In genomic region chr15:79693740-79694139, GRCm38 (mm10) we compare ENCODE assay signal across 9 mouse cellular contexts. TPM values are rescaled to one million over a fixed set of nuclear protein-coding genes. Genes with fewer than 3 reads are reported as not detected.
DNase-seq lines count a peak whose midpoint lies in the region; ATAC-seq and TF ChIP-seq lines count a peak whose summit lies in the region.
"Had no signal": no experiment of that assay in that cellular context is flagged by ENCODE, and none has a peak within 500 bp of the region (broad histone marks: within the 10 kb centered on the region; RNA-seq: fewer than 3 reads in every experiment).

No protein-coding gene starts in this region.

- no peak for TF ChIP-seq CTCF in layer of hippocampus, adult 2 months (conservative IDR thresholded peaks at IDR 0.05)
- no peak for TF ChIP-seq CTCF in bone marrow, adult 2 months (IDR thresholded peaks at IDR 0.05; ENCODE audit: control insufficient read depth, insufficient read depth, low read length)
- no peak for TF ChIP-seq CTCF in cerebellum, adult 2 months (IDR thresholded peaks at IDR 0.05; ENCODE audit: borderline replicate concordance, insufficient read depth, low read depth, low read length)

- 2% methylated on average over 11 of the region's 11 CpGs for WGBS in bone marrow, adult 2 months
- WGBS in liver, embryonic 16.5 days (ENCODE audit: insufficient replicate concordance) = 10% methylated on average over 11 of the region's 11 CpGs
- WGBS in cerebellum, adult 2 months = 78% methylated on average over 11 of the region's 11 CpGs

- no peak overlapping the region for H3K4me3 ChIP-seq in layer of hippocampus, adult 2 months
- peak overlapping the region; percentile 60 for H3K4me3 ChIP-seq in bone marrow, adult 2 months (replicated peaks; ENCODE audit: control insufficient read depth, low read depth, low read length)
- peak overlapping the region; percentile 86 for H3K4me3 ChIP-seq in liver, embryonic 16.5 days (ENCODE audit: low read depth, low read length)
- H3K4me3 ChIP-seq in cerebellum, adult 2 months (replicated peaks; ENCODE audit: insufficient read depth, low read depth, low read length) = no peak overlapping the region
- H3K4me3 ChIP-seq: heart, adult 2 months had no signal

- no peak for DNase-seq in layer of hippocampus, adult 2 months (ENCODE audit: low spot score in 2 of 2)
- DNase-seq in layer of hippocampus, postnatal 10 days (ENCODE audit: low spot score in 2 of 2) = no peak
- peak; percentile 48 for DNase-seq in splenic B cell, adult 2 months (ENCODE audit: low read depth, low spot score)
- DNase-seq in cerebellum, adult 2 months = no peak
- no peak for DNase-seq in layer of hippocampus, adult 18-20 months (ENCODE audit: low spot score in 2 of 2)

- no peak for TF ChIP-seq POLR2A in bone marrow, adult 2 months (IDR thresholded peaks at IDR 0.05; ENCODE audit: borderline replicate concordance, control insufficient read depth, low read depth, low read length)
- no peak for TF ChIP-seq POLR2A in cerebellum, adult 2 months (IDR thresholded peaks at IDR 0.05; ENCODE audit: borderline replicate concordance, insufficient read depth, low read length)

- peaks cover 8% of the 10 kb centered on the region; the same call in 1 of the 2 replicates for H3K4me1 ChIP-seq in bone marrow, adult 2 months (ENCODE audit: control insufficient read depth, insufficient read depth, low read length)
- H3K4me1 ChIP-seq in liver, embryonic 16.5 days (ENCODE audit: control insufficient read depth, low read depth, low read length) = peaks cover 76% of the 10 kb centered on the region
- H3K4me1 ChIP-seq in cerebellum, adult 2 months (ENCODE audit: control insufficient read depth, insufficient read depth, low read length) = peaks cover 28% of the 10 kb centered on the region

- peaks cover 7% of the 10 kb centered on the region; the same call in 1 of the 2 replicates for H3K36me3 ChIP-seq in liver, embryonic 16.5 days (ENCODE audit: control insufficient read depth, insufficient read depth)
- H3K36me3 ChIP-seq in splenic B cell, adult 2 months (ENCODE audit: control insufficient read depth, insufficient read depth, low read length, poor library complexity, severe bottlenecking) = peaks cover 3% of the 10 kb centered on the region

- peak overlapping the region; percentile 95 for H3K4me2 ChIP-seq in liver, embryonic 16.5 days (ENCODE audit: low read depth, low read length)

- H3K9me3 ChIP-seq in liver, embryonic 16.5 days (replicated peaks; ENCODE audit: control insufficient read depth, low read length) = no peaks in the 10 kb centered on the region

- peak overlapping the region; percentile 97 for H3K9ac ChIP-seq in liver, embryonic 16.5 days (ENCODE audit: low read depth, low read length)

- H3K27ac ChIP-seq in layer of hippocampus, adult 2 months = peak overlapping the region; percentile 25; the same call in 1 of the 2 replicates
- peak overlapping the region; percentile 82 for H3K27ac ChIP-seq in bone marrow, adult 2 months (ENCODE audit: control insufficient read depth, insufficient read depth, low read depth, low read length, poor library complexity)
- H3K27ac ChIP-seq in liver, embryonic 16.5 days (ENCODE audit: low read length) = peak overlapping the region; percentile 89
- H3K27ac ChIP-seq in cerebellum, adult 2 months (ENCODE audit: insufficient read depth, low read length) = no peak overlapping the region
- H3K27ac ChIP-seq: heart, adult 2 months had no signal

- H3K27me3 ChIP-seq in liver, embryonic 16.5 days (ENCODE audit: control insufficient read depth, insufficient read depth, low read depth, low read length) = no peaks in the 10 kb centered on the region
- no peaks in the 10 kb centered on the region for H3K27me3 ChIP-seq in splenic B cell, adult 2 months (ENCODE audit: control insufficient read depth, insufficient read depth, low read length, poor library complexity, severe bottlenecking)
- no peaks in the 10 kb centered on the region for H3K27me3 ChIP-seq in cerebellum, adult 2 months (ENCODE audit: control insufficient read depth, insufficient read depth, low read length)

- no peak for ATAC-seq in liver, embryonic 16.5 days (ENCODE audit: low read depth)
- ATAC-seq in erythroid progenitor cell, adult 5-6 weeks (replicated peaks; ENCODE audit: low FRiP score, poor library complexity, severe bottlenecking) = no peak

RNA-seq across cellular contexts. Expression of gene Gtpbp1, which starts 3.1 kb away (rescaled TPM):
- total RNA-seq in layer of hippocampus, adult 2 months (2021) = 10 to 100 TPM; 52.4 to 59.1 TPM
- 10 to 100 TPM; 42.5 to 46.8 TPM for total RNA-seq in layer of hippocampus, postnatal 10 days (2021)
- 46.1 and 53.9 TPM in 2 replicates for polyA plus RNA-seq in bone marrow, adult 2 months (2011; ENCODE audit: insufficient read depth, insufficient read length, low replicate concordance, missing spikeins)
- 26.2 and 28.5 TPM in 2 replicates for polyA plus RNA-seq in liver, embryonic 16.5 days (2015; fragmentation: Nextera tagmentation; extraction: Ambion mirVana)
- polyA plus RNA-seq in cerebellum, adult 2 months (2012; rRNA removed) = 52.5 and 59.5 TPM in 2 replicates
- 43.6 and 63.1 TPM in 2 replicates for total RNA-seq in erythroid progenitor cell, adult 5-6 weeks (2015; ENCODE audit: low replicate concordance)
- total RNA-seq in erythroid progenitor cell, adult 5-6 weeks (2017; ENCODE audit: low replicate concordance) = 64.1 and 94.1 TPM in 2 replicates
- 10 to 100 TPM; 51.7 to 56.9 TPM for total RNA-seq in layer of hippocampus, adult 18-20 months (2021)

RNA-seq across cellular contexts. Expression of gene Josd1, which starts 6.0 kb away (rescaled TPM):
- 10 to 100 TPM; 46.0 to 47.0 TPM for total RNA-seq in layer of hippocampus, adult 2 months (2021)
- total RNA-seq in layer of hippocampus, postnatal 10 days (2021) = 10 to 100 TPM; 36.6 to 40.5 TPM
- 15.3 and 20.4 TPM in 2 replicates for polyA plus RNA-seq in bone marrow, adult 2 months (2011; ENCODE audit: insufficient read depth, insufficient read length, low replicate concordance, missing spikeins)
- polyA plus RNA-seq in liver, embryonic 16.5 days (2015; fragmentation: Nextera tagmentation; extraction: Ambion mirVana) = 19.2 and 21.6 TPM in 2 replicates
- polyA plus RNA-seq in cerebellum, adult 2 months (2012; rRNA removed) = 43.8 and 45.0 TPM in 2 replicates
- 17.7 and 18.4 TPM in 2 replicates for total RNA-seq in erythroid progenitor cell, adult 5-6 weeks (2015; ENCODE audit: low replicate concordance)
- 17.3 and 27.6 TPM in 2 replicates for total RNA-seq in erythroid progenitor cell, adult 5-6 weeks (2017; ENCODE audit: low replicate concordance)
- 10 to 100 TPM; 49.4 TPM for total RNA-seq in layer of hippocampus, adult 18-20 months (2021)

RNA-seq across cellular contexts. Expression of gene Tomm22, which starts 23.1 kb away (rescaled TPM):
- 100 to 1,000 TPM in 1 of 2 experiments, 10 to 100 TPM in 1; 99.9 to 105 TPM for total RNA-seq in layer of hippocampus, adult 2 months (2021)
- total RNA-seq in layer of hippocampus, postnatal 10 days (2021) = 100 to 1,000 TPM in 1 of 2 experiments, 10 to 100 TPM in 1; 99.9 to 107 TPM
- 96.4 and 126 TPM in 2 replicates for polyA plus RNA-seq in bone marrow, adult 2 months (2011; ENCODE audit: insufficient read depth, insufficient read length, low replicate concordance, missing spikeins)
- 116 and 125 TPM in 2 replicates for polyA plus RNA-seq in liver, embryonic 16.5 days (2015; fragmentation: Nextera tagmentation; extraction: Ambion mirVana)
- 99.9 and 106 TPM in 2 replicates for polyA plus RNA-seq in cerebellum, adult 2 months (2012; rRNA removed)
- total RNA-seq in erythroid progenitor cell, adult 5-6 weeks (2015; ENCODE audit: low replicate concordance) = 70.8 and 73.9 TPM in 2 replicates
- total RNA-seq in erythroid progenitor cell, adult 5-6 weeks (2017; ENCODE audit: low replicate concordance) = 54.8 and 62.5 TPM in 2 replicates
- 10 to 100 TPM; 96.4 to 98.2 TPM for total RNA-seq in layer of hippocampus, adult 18-20 months (2021)

RNA-seq across cellular contexts. Expression of gene Cby1, which starts 34.7 kb away (rescaled TPM):
- total RNA-seq in layer of hippocampus, adult 2 months (2021) = 10 to 100 TPM; 39.5 to 45.4 TPM
- 10 to 100 TPM; 55.6 to 56.6 TPM for total RNA-seq in layer of hippocampus, postnatal 10 days (2021)
- 7.4 and 13.3 TPM in 2 replicates for polyA plus RNA-seq in bone marrow, adult 2 months (2011; ENCODE audit: insufficient read depth, insufficient read length, low replicate concordance, missing spikeins)
- polyA plus RNA-seq in liver, embryonic 16.5 days (2015; fragmentation: Nextera tagmentation; extraction: Ambion mirVana) = 10.2 and 11.8 TPM in 2 replicates
- polyA plus RNA-seq in cerebellum, adult 2 months (2012; rRNA removed) = 30.3 and 32.3 TPM in 2 replicates
- 3.6 and 6.3 TPM in 2 replicates for total RNA-seq in erythroid progenitor cell, adult 5-6 weeks (2015; ENCODE audit: low replicate concordance)
- total RNA-seq in erythroid progenitor cell, adult 5-6 weeks (2017; ENCODE audit: low replicate concordance) = 13.0 and 15.4 TPM in 2 replicates
- 10 to 100 TPM; 46.2 to 46.9 TPM for total RNA-seq in layer of hippocampus, adult 18-20 months (2021)

RNA-seq across cellular contexts. Expression of gene Fam227a, which starts 35.0 kb away (rescaled TPM):
- 10 to 100 TPM; 12.3 to 13.1 TPM for total RNA-seq in layer of hippocampus, adult 2 months (2021)
- 10 to 100 TPM in 1 of 2 experiments, 1 to 10 TPM in 1; 9.2 to 10.1 TPM for total RNA-seq in layer of hippocampus, postnatal 10 days (2021)
- 2.7 and 8.5 TPM in 2 replicates for polyA plus RNA-seq in bone marrow, adult 2 months (2011; ENCODE audit: insufficient read depth, insufficient read length, low replicate concordance, missing spikeins)
- 0.14 and 0.15 TPM in 2 replicates for polyA plus RNA-seq in liver, embryonic 16.5 days (2015; fragmentation: Nextera tagmentation; extraction: Ambion mirVana)
- 8.5 and 9.5 TPM in 2 replicates for polyA plus RNA-seq in cerebellum, adult 2 months (2012; rRNA removed)
- total RNA-seq in erythroid progenitor cell, adult 5-6 weeks (2015; ENCODE audit: low replicate concordance) = 3.2 TPM in 1 of 2 replicates, not detected in the other
- 4.4 and 8.6 TPM in 2 replicates for total RNA-seq in erythroid progenitor cell, adult 5-6 weeks (2017; ENCODE audit: low replicate concordance)
- total RNA-seq in layer of hippocampus, adult 18-20 months (2021) = 1 to 10 TPM; 8.3 to 9.4 TPM

Comparison
In these comparisons a context has a peak if more than half of its experiments do, and no peak if none do; other contexts are left out.
1. H3K4me3 ChIP-seq: peak in bone marrow, adult 2 months (single experiment) and liver, embryonic 16.5 days (single experiment); none in layer of hippocampus, adult 2 months (single experiment) and cerebellum, adult 2 months (single experiment).